22 mouse cellular contexts compared by ENCODE assay signal in genomic region chr1:151976850-151977249, GRCm38 (mm10).
DNase-seq lines count a peak whose midpoint lies in the region; ATAC-seq and TF ChIP-seq lines count a peak whose summit lies in the region.
"Had no signal": no experiment of that assay in that cellular context is flagged by ENCODE, and none has a peak within 500 bp of the region (broad histone marks: within the 10 kb centered on the region; RNA-seq: fewer than 3 reads in every experiment).

No protein-coding gene starts in this region.

- no peak overlapping the region for H3K4me2 ChIP-seq in forebrain, embryonic 16.5 days (ENCODE audit: low read length)
- no peak overlapping the region for H3K4me2 ChIP-seq in forebrain, postnatal 0 days (ENCODE audit: low read depth)
- H3K4me2 ChIP-seq: heart, embryonic 13.5 days; hindbrain, embryonic 12.5 days; intestine, embryonic 15.5 days had no signal

- no peaks in the 10 kb centered on the region for H3K36me3 ChIP-seq in forebrain, embryonic 16.5 days (ENCODE audit: control insufficient read depth, insufficient read depth)
- no peaks in the 10 kb centered on the region; the same call in 1 of the 2 replicates for H3K36me3 ChIP-seq in forebrain, postnatal 0 days (ENCODE audit: insufficient read depth)
- H3K36me3 ChIP-seq: hindbrain, embryonic 12.5 days; intestine, embryonic 15.5 days had no signal

- no peaks in the 10 kb centered on the region for H3K27me3 ChIP-seq in forebrain, embryonic 16.5 days (replicated peaks; ENCODE audit: control insufficient read depth, insufficient read depth, low read length)
- no peaks in the 10 kb centered on the region for H3K27me3 ChIP-seq in forebrain, postnatal 0 days (ENCODE audit: insufficient read depth, low read length)
- H3K27me3 ChIP-seq: heart, embryonic 13.5 days; hindbrain, embryonic 12.5 days; intestine, embryonic 15.5 days had no signal

- 0 out of 2 replicates have a peak, but pooled peaks have one; percentile 21 for ATAC-seq in forebrain, embryonic 16.5 days
- ATAC-seq in forebrain, postnatal 0 days = no peak
- ATAC-seq in common myeloid progenitor, adult 5-6 weeks (replicated peaks; ENCODE audit: low read depth, poor library complexity, severe bottlenecking) = peak; percentile 54
- peak; percentile 52 for ATAC-seq in megakaryocyte progenitor cell, adult 5-6 weeks (replicated peaks; ENCODE audit: poor library complexity)
- ATAC-seq: CD4-positive, CD25-positive, alpha-beta regulatory T cell, adult 4 months; intestine, embryonic 15.5 days had no signal

- no peak overlapping the region for H3K4me3 ChIP-seq in forebrain, embryonic 16.5 days (replicated peaks; ENCODE audit: low read length)
- no peak overlapping the region for H3K4me3 ChIP-seq in forebrain, postnatal 0 days (ENCODE audit: low read depth, low read length)
- H3K4me3 ChIP-seq: forebrain, embryonic 10.5 days; heart, embryonic 13.5 days; hindbrain, embryonic 12.5 days; intestine, embryonic 15.5 days had no signal

- WGBS in forebrain, embryonic 16.5 days = 40% methylated on average over 3 of the region's 3 CpGs
- 35% methylated on average over 3 of the region's 3 CpGs for WGBS in forebrain, postnatal 0 days

- TF ChIP-seq CTCF in forebrain, postnatal 0 days (IDR thresholded peaks at IDR 0.05; ENCODE audit: low read depth) = no peak
- TF ChIP-seq CTCF in brain, embryonic 14.5 days (IDR thresholded peaks at IDR 0.05; ENCODE audit: borderline replicate concordance, extremely low read depth, insufficient read depth, insufficient read length) = no peak

- TF ChIP-seq POLR2A in brain, embryonic 14.5 days (IDR thresholded peaks at IDR 0.05; ENCODE audit: borderline replicate concordance, extremely low read depth, insufficient read depth, insufficient read length, poor library complexity, severe bottlenecking) = no peak

- H3K9me3 ChIP-seq in forebrain, embryonic 16.5 days (ENCODE audit: control insufficient read depth, low read length) = no peaks in the 10 kb centered on the region
- no peaks in the 10 kb centered on the region for H3K9me3 ChIP-seq in forebrain, postnatal 0 days (ENCODE audit: low read length)
- H3K9me3 ChIP-seq: forebrain, embryonic 10.5 days; heart, embryonic 13.5 days; hindbrain, embryonic 12.5 days; intestine, embryonic 15.5 days had no signal

- no peak for DNase-seq in forebrain, postnatal 0 days
- DNase-seq in brain, embryonic 14.5 days (ENCODE audit: low read depth) = peak; percentile 59
- DNase-seq in right cerebral cortex, adult 2 months (ENCODE audit: low spot score in 2 of 2) = no peak
- DNase-seq: adrenal gland, adult 2 months; adrenal gland, postnatal 14 days; cerebellum, adult 11-12 months; cerebellum, adult 8-10 months; cerebellum, postnatal 10 days; cerebellum, postnatal 36 days; gastrocnemius, postnatal 10 days; heart, adult 18-20 months; heart, postnatal 14 days; heart, postnatal 4 days; kidney, adult 11 months had no signal

- H3K27ac ChIP-seq in forebrain, embryonic 16.5 days (ENCODE audit: low read length) = no peak overlapping the region
- H3K27ac ChIP-seq in forebrain, postnatal 0 days (ENCODE audit: low read depth, low read length) = no peak overlapping the region
- H3K27ac ChIP-seq: heart, embryonic 13.5 days; intestine, embryonic 15.5 days had no signal

- H3K4me1 ChIP-seq in forebrain, embryonic 16.5 days (replicated peaks; ENCODE audit: control insufficient read depth, insufficient read depth, low read length) = peaks cover 27% of the 10 kb centered on the region
- peaks cover 4% of the 10 kb centered on the region; the same call in 1 of the 2 replicates for H3K4me1 ChIP-seq in forebrain, postnatal 0 days (ENCODE audit: insufficient read depth)

- H3K9ac ChIP-seq in forebrain, embryonic 16.5 days (replicated peaks; ENCODE audit: low read depth, low read length) = no peak overlapping the region
- no peak overlapping the region for H3K9ac ChIP-seq in forebrain, postnatal 0 days
- H3K9ac ChIP-seq: heart, embryonic 13.5 days; hindbrain, embryonic 12.5 days; intestine, embryonic 15.5 days had no signal
